Mouse (Mus musculus) gastrocnemius, postnatal 25 days (tissue): ENCODE results near the gene Racgap1. TPM values are rescaled to one million over a fixed set of nuclear protein-coding genes. Genes with fewer than 3 reads are reported as not detected.

Experiments used
- DNase-seq: peaks from one replicate; pipeline ENCODE4 v3.0.0; 2022
- long read RNA-seq, 2 experiments: library from polyadenylated mRNA; stranded (forward); transcript quantifications; one replicate each; pipeline ENCODE4 v2.0.0; 2021
- total RNA-seq, 2 experiments: library from RNA; stranded (reverse); gene quantifications; 1 replicate in 1 of 2; 2 replicates in 1 of 2; pipeline ENCODE4 v1.2.3; 2021

The Racgap1 gene
- total RNA-seq = 1 to 10 TPM; 1.3 to 2.1 TPM
- long read RNA-seq, experiment 1, partial matches to known transcripts = 0 of 1 reads
- long read RNA-seq, experiment 1, other reads (novel, unspliced or antisense) = 1 of 1 reads
- long read RNA-seq, experiment 2, partial matches to known transcripts = 1 of 1 reads
- long read RNA-seq, experiment 2, other reads (novel, unspliced or antisense) = 0 of 1 reads

GRCm38 (mm10) chr15:99651163-99651872, at the start of gene Racgap1:
Racgap1 (minus strand) TSS chr15:99651656.
- peak; percentile 93 for DNase-seq

DNA sequence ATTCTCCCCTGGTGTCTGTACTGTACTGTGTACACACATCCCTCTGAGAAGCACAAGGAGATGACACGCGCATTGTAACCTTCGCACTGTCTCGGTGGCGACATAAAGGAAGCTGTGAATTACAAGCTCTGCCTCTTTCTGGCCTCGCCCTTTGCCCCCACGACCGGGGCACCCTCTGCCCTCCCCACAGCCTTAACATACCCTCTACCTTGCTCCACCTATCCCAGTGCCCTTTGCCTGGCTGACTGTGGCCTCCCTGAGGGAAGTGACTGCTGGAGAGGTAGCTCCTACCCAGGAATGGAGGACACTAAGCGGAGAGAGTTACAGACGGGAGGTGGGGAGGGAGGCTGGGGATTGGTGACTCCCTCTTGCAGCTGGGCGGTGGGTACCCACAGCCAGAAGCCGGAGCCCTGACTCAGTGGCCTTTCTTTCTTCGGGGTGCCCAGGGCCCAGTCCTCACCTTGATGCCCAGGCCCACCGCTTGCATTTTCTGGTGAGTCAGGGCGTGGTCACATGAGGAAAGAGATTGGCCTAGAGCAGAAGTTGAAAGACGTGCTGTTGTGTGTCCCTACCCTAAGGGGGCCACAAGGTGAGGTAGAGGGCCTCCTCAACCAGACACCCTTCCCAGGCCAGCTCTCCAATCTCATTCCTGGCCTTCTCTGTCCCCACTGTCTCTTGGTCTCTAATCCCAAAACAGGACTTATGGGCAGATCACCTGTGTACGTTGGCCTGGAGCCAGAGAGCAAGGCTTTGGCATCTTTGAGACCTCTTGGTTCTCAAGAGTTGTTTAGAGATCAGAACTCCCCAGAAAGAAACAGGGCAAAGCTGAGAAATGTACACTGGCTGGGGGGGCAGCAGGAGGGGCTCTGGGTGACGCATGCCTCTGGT, 49.0 kb upstream of the Racgap1 start:
- DNase-seq = no peak

DNA sequence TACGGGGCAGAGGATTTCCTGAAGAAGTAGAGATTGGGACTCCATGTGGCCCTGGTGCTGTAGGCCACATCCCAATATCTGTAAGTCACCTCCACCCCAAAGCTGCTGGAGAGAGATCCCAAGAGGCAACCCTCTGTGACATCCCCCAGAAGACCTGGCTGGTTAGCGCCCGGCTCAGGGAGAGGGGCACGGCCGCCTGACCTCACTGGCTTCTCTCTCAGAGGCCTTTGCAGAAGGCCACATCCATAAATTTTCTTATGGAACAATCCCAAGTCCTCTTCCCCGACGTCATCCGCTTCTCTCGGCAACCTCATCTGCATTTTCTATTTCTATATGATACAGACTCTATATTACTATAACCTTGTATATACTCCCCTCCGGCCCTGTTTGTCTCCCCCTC, 48.3 kb upstream of the Racgap1 start:
- DNase-seq = no peak

DNA sequence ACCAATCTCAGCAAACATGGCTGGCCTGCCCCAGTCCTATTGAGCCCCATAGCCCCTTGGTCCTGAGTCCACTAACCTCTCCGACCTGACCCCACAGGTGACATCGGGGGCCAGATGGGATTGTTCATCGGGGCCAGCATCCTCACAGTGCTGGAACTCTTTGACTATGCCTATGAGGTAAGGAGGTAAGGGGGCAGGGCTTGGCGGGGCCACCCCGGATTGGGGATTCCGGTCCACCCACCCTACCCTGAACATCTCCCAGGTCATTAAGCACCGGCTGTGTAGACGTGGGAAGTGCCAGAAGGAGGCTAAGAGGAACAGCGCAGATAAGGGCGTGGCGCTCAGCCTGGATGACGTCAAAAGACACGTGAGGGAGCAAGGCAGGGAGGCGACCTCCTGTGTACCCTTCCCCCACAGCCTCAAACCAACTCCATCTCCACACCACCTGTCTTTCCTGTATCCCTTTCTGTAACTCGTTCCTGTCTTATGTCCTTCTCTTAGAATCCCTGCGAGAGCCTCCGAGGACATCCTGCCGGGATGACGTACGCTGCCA, 47.2 kb upstream of the Racgap1 start:
- DNase-seq = no peak

GRCm38 (mm10) chr15:99697309-99697708, 45.9 kb upstream of the Racgap1 start:
- no peak for DNase-seq

GRCm38 (mm10) chr15:99691976-99692375, 40.5 kb upstream of the Racgap1 start:
- no peak for DNase-seq

- no peak for DNase-seq
These were observed 39.5 kb upstream of the Racgap1 start for GRCm38 (mm10) chr15:99690924-99691323.

DNA sequence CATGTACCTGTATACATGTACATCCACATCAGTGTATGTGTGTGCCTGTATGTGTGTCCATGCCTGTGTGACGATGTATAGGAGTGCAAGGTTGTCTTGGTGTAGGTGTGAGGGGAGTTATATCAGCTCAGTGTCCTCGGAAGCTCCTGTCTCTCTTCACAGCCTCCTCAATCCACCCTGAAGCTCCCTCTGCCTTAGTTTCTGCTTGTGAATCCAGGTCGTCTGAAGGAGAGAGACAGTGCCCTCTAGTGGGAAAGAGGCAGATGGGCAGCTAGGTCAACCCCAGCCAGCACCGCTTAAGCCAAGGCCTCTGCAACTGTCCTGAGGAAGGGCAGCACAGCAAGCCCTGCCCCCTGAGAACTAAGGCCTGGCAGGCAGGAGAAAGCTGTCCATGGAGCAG, 37.3 kb upstream of the Racgap1 start:
- DNase-seq = no peak

GRCm38 (mm10) chr15:99684156-99684555, 32.7 kb upstream of the Racgap1 start:
- no peak for DNase-seq

DNA sequence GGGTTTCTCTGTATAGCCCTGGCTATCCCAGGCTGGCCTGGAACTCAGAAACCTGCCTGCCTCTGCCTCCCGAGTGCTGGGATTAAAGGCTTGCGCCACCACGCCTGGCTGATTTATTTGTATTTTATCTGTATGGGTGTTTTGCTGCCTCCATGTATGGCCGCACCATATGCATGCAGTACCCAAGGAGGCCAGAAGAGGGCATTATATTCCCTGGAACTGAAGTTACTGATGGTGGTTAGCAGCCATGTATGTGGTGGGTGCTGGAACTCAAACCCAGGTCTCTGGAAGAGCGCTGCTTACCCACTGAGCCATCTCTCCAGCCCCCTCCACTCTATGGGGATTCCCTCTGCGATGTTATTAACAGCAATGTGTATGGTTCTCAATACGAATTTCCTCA, 31.4 kb upstream of the Racgap1 start:
- no peak for DNase-seq

DNA sequence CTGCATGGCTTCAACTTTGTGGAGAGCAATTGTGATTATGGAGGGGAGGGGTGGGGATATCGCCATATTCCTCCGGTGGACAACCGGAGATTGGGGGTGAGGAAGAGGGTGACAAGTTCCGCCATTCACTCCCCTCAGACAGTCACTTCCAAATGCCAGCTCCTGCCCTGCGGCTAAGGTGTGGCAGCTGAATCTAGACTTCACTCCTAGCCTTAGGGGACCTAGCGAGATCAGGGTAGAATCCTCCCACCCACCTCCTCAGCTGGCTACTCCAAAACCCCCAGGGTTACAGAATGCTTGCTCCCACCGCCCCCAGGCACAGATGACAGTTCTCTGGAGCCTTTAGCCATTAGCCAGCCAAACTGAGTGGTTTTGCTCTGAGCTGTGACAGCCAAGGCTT, 27.6 kb upstream of the Racgap1 start:
- DNase-seq = no peak

DNA sequence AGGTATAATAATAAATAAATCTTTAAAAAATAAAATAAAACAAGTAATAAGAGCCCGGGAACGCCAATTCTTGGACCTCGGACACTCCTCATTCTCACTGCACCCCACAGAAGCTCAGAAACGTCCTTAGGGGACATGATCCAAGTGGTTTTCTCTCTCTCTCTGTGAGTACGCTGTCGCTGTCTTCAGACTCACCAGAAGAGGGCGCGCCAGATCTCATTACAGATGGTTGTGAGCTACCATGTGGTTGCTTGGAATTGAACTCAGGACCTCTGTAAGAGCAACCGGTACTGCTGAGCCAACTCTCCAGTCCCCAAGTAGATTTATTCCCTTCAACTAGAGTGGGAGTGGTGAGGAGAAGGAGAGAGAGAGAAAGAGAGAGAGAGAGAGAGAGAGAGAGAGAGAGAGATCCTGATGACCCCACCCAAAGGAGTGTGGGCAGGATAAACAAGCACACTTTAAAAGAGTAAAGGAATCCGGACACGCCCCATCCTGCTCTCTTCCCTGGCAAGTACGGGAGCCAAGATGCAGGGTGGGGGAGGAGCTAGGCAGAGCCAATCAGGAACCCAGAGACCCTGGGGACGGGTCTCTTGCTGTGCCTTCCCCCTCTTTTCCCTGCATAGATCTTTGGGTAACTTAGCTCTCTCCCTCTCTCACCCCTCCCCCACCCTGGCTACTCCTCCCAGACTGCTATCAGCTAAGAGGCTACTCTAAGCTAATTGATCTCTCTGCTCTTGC, 26.8 kb upstream of the Racgap1 start:
- DNase-seq = no peak

DNA sequence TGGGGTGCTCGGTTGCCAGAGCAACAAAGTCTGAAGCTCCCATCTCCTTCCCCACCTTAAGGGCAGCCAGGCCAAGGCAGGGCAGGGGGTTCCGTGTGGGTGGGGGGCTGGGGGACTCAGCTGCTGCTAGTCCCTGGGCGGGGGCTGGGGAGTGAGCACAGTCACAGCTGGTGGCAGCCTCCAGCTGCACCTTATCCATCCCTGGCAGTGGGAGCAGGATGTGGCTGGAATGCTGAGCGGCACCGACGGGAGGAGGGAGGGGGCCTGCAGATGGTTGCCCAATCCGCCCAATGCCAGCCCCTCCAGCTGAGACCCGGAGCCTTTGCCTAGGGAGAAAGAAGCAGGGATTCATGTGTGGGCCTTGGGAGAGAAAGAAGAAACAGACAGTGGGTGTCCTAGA, 25.6 kb upstream of the Racgap1 start:
- no peak for DNase-seq

DNA sequence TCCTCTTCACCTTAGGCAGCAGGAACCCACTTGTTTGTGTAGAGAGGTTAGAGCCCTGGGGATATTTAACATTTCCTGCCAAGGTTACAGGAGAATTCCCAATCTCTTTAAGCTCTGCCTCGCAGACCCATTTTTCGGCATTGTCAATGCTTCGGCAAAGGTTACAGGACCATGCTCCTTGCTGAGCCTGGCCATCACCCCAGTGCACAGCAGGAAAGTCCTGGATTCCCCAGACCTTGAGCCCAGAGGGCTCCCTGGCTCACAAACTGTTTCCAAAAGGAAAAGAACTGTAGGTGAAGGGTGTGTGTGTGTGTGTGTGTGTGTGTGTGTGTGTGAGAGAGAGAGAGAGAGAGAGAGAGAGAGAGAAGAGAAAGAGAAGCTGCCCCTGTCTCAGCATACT, 23.4 kb upstream of the Racgap1 start:
- no peak for DNase-seq

DNA sequence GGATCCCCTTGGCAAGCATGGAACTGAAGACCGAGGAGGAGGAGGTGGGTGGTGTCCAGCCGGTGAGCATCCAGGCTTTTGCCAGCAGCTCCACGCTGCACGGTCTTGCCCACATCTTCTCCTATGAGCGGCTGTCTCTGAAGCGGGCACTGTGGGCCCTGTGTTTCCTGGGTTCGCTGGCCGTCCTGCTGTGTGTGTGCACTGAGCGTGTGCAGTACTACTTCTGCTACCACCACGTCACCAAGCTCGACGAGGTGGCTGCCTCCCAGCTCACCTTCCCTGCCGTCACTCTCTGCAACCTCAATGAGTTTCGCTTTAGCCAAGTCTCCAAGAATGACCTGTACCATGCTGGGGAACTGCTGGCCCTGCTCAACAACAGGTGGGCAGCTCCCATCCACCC, 20.3 kb upstream of the Racgap1 start:
- DNase-seq = no peak

- DNase-seq = no peak
These were observed 19.7 kb upstream of the Racgap1 start for GRCm38 (mm10) chr15:99670964-99671670.

DNA sequence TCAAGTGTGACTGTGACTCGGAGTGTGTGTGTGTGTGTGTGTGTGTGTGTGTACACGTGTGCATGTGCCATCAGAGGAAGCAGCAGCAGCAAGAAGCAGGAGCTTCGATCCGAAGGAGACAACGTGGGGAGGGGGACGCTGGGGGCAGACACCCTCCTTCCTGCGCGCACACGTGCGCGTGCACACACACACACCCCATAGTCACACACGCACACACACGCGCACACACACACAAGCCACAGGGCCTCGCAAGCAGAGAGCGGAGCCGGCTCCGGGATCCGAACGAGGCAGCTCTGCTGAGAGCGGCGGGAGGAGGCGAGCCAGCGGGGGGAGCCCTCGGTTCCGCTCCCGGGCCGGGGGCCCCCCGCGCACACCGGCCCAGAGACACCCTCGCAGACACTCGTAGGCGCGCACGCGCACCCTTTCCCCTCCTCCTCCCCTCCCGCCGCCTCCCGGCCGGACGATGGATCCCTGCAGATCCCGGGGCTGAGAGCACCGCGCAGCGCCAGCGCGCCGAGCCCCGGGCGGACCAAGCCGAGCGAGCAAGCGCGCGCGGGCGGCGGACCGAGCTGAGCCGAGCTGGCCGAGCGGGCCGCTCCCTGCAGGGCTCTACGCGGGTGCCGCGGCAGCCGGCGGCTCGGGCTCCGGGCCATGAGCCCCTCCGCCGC, 18.8 kb upstream of the Racgap1 start, which contains the start of gene Asic1:
Asic1 (plus strand) TSS at position 215 of the 668 bp plus-strand sequence.
- DNase-seq = peak; percentile 61

GRCm38 (mm10) chr15:99669392-99669791, 17.9 kb upstream of the Racgap1 start:
- no peak for DNase-seq

DNA sequence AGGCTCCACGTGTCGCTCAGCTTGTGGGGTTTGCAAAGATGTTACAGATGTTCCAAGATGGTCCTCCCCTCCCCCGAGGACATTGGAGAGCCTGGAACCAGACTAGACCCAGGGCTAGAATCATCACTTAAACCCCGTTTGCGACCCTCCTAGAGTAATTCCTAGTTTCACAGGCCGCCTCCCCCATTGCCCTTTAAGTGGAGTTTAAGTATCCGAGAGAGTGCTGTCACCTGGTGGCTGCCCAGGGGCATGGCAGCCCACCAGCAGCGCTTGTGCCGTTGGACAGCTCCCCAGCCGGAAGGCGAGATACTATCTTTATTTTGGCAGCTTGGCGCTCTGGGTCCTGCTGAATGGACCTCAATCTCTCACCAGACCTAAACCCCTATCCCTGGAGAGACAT, 17.4 kb upstream of the Racgap1 start:
- peak; percentile 52 for DNase-seq

- no peak for DNase-seq
These were observed 16.1 kb upstream of the Racgap1 start for GRCm38 (mm10) chr15:99667544-99667943.
